Mouse (Mus musculus): ENCODE data around the gene Herc2. TPM values are rescaled to one million over a fixed set of nuclear protein-coding genes. Genes with fewer than 3 reads are reported as not detected.

The Herc2 gene
- polyA plus RNA-seq, 1 experiment from 2014 or later: 19.8 TPM

- DNase-seq (ENCODE audit: extremely low spot score, low spot score): no peak
- Histone ChIP-seq H3K9me3 (no peaks in the 10 kb centered on the region), H3K4me3 (no peak overlapping the region), H3K27ac (no peak overlapping the region), H3K4me1 (no peaks in the 10 kb centered on the region), H3K27me3 (ENCODE audit: poor library complexity, severe bottlenecking) (no peaks in the 10 kb centered on the region), H3K36me3 (replicated peaks) (peaks cover 78% of the 10 kb centered on the region)
- 96% methylated on average over 5 of the region's 5 CpGs for WGBS
These were observed 41.4 kb downstream of the Herc2 start for GRCm38 (mm10) chr7:56091445-56091844.

- no peak overlapping the region for H3K4me3 ChIP-seq
- H3K9me3 ChIP-seq: no peaks in the 10 kb centered on the region
- 84% methylated on average over 5 of the region's 5 CpGs for WGBS
- H3K4me1 ChIP-seq: no peaks in the 10 kb centered on the region
- no peak for DNase-seq (ENCODE audit: extremely low spot score, low spot score)
- no peaks in the 10 kb centered on the region for H3K27me3 ChIP-seq (ENCODE audit: poor library complexity, severe bottlenecking)
- H3K36me3 ChIP-seq (replicated peaks): peaks cover 82% of the 10 kb centered on the region
- H3K27ac ChIP-seq: no peak overlapping the region
These were observed 52.4 kb downstream of the Herc2 start for GRCm38 (mm10) chr7:56102293-56102847.

DNA sequence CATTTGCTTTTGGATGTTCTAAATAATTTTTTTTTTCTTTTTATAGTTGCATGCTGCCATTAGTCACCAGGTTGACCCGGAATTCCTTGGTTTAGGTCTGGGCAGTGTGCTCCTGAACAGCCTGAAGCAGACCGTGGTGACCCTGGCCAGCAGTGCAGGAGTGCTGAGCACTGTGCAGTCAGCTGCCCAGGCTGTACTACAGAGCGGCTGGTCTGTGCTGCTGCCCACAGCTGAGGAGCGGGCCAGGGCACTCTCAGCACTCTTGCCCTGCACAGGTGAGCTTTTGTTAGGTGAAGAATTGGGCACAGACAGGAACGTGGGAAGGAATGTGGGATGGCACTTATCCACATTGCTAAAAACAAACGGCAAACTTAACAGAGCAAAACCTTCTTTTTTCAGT is 63.0 kb downstream of the Herc2 start:
- no peak overlapping the region for H3K4me3 ChIP-seq
- no peaks in the 10 kb centered on the region for H3K4me1 ChIP-seq
- H3K27ac ChIP-seq: no peak overlapping the region
- H3K36me3 ChIP-seq (replicated peaks): peaks cover 70% of the 10 kb centered on the region
- H3K27me3 ChIP-seq (ENCODE audit: poor library complexity, severe bottlenecking): no peaks in the 10 kb centered on the region
- DNase-seq (ENCODE audit: extremely low spot score, low spot score): no peak
- no peaks in the 10 kb centered on the region for H3K9me3 ChIP-seq
- WGBS: 92% methylated on average over 6 of the region's 6 CpGs

DNA sequence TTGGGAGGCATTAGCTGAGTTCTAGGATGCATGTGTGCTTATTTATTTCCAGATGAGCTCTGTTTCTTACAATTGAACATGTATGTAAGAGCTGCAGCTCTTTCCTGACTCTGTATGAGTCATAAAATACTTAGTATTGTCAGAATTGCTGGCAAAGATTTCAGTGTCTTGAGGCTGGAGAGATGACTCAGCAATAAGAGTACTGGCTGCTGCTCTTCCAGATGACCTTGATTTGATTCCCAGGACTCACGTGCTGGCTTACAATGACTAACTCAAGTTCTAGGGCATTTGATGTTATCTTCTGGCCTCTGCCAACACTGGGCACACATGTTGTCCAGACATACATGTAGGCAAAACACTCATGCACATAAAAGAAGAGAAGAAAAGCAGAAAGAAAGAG is 64.2 kb downstream of the Herc2 start:
- no peaks in the 10 kb centered on the region for H3K27me3 ChIP-seq (ENCODE audit: poor library complexity, severe bottlenecking)
- H3K4me3 ChIP-seq: no peak overlapping the region
- H3K27ac ChIP-seq: no peak overlapping the region
- DNase-seq (ENCODE audit: extremely low spot score, low spot score): no peak
- no peaks in the 10 kb centered on the region for H3K9me3 ChIP-seq
- H3K36me3 ChIP-seq (replicated peaks): peaks cover 59% of the 10 kb centered on the region
- WGBS: 91% methylated on average over 1 of the region's 1 CpGs
- no peaks in the 10 kb centered on the region for H3K4me1 ChIP-seq

GRCm38 (mm10) chr7:56120968-56121367 is 71.0 kb downstream of the Herc2 start:
- no peak for DNase-seq (ENCODE audit: extremely low spot score, low spot score)

DNA sequence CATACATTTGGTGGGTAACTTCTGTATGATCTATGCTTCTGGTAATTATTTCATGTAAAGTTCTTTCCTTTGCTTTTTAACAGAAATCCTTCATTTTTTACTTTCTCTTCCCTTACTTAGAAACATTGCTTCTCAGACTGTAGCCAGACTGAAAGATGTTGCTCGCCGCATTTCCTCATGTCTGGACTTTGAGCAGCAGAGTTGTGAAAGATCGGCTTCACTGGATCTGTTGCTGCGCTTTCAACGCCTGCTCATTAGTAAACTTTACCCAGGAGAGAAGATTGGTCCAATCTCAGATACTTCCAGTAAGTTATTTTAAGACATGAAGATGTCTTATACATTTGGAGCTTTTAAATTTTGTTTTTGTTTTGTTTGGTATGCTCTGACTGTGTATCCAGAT is 71.4 kb downstream of the Herc2 start:
- 97% methylated on average over 5 of the region's 5 CpGs for WGBS
- peaks cover 49% of the 10 kb centered on the region for H3K36me3 ChIP-seq (replicated peaks)

More at GRCm38 (mm10) chr7:56120968-56121367, 71.0 kb downstream of the Herc2 start:
- Histone ChIP-seq H3K4me1 (no peaks in the 10 kb centered on the region), H3K36me3 (replicated peaks) (peaks cover 49% of the 10 kb centered on the region), H3K27ac (no peak overlapping the region), H3K4me3 (no peak overlapping the region), H3K27me3 (ENCODE audit: poor library complexity, severe bottlenecking) (no peaks in the 10 kb centered on the region), H3K9me3 (no peaks in the 10 kb centered on the region)
- WGBS: 89% methylated on average over 7 of the region's 7 CpGs

DNA sequence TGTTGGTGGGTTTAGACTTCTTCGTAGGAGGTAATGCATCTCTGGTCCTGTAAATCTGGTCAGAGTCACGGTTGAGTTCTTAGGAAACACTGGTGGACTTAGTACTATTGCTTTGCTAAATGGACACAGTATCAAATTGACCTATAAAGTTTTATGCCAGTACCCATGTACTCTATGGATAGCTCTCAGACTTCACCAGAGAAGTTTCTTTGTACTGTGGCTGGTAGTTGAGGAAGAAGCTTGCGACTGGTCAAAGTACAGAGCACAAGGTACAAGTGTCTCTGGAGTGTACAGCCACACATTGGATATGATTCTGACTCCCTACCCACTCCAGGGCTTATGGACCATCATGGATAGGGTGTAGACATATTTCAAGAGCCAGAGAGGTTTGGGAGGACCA is 78.1 kb downstream of the Herc2 start:
- no peak overlapping the region for H3K27ac ChIP-seq
- no peaks in the 10 kb centered on the region for H3K9me3 ChIP-seq
- no peak overlapping the region for H3K4me3 ChIP-seq
- DNase-seq (ENCODE audit: extremely low spot score, low spot score): no peak
- no peaks in the 10 kb centered on the region for H3K27me3 ChIP-seq (ENCODE audit: poor library complexity, severe bottlenecking)
- H3K4me1 ChIP-seq: no peaks in the 10 kb centered on the region
- peaks cover 62% of the 10 kb centered on the region for H3K36me3 ChIP-seq (replicated peaks)
- WGBS: 98% methylated on average over 3 of the region's 3 CpGs

More for the DNA sequence above, 71.4 kb downstream of the Herc2 start:
- no peak for DNase-seq (ENCODE audit: extremely low spot score, low spot score)
- no peaks in the 10 kb centered on the region for H3K27me3 ChIP-seq (ENCODE audit: poor library complexity, severe bottlenecking)
- no peak overlapping the region for H3K4me3 ChIP-seq
- H3K9me3 ChIP-seq: no peaks in the 10 kb centered on the region
- no peaks in the 10 kb centered on the region for H3K4me1 ChIP-seq
- H3K27ac ChIP-seq: no peak overlapping the region

DNA sequence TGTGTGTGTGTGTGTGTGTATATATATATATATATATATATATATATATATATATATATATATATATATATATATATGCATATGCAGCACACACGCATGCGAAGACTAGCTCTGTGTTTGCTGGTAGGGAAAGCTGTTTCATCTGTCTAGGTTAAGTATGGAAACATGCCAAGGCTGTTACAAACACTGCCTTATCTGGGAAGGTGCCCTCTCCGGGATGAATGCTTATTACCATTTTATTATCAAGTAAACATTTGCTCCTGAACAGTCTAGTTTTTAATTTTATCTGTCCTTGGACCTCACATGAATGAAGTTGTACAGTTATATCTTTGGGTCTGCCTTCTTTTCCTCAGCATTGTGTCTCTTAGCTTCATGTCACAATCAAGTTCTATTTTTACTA is 79.6 kb downstream of the Herc2 start:
- no peak overlapping the region for H3K27ac ChIP-seq
- H3K9me3 ChIP-seq: no peaks in the 10 kb centered on the region
- DNase-seq (ENCODE audit: extremely low spot score, low spot score): no peak
- 95% methylated on average over 3 of the region's 3 CpGs for WGBS
- H3K27me3 ChIP-seq (ENCODE audit: poor library complexity, severe bottlenecking): no peaks in the 10 kb centered on the region
- H3K4me3 ChIP-seq: no peak overlapping the region
- no peaks in the 10 kb centered on the region for H3K4me1 ChIP-seq
- peaks cover 64% of the 10 kb centered on the region for H3K36me3 ChIP-seq (replicated peaks)

DNA sequence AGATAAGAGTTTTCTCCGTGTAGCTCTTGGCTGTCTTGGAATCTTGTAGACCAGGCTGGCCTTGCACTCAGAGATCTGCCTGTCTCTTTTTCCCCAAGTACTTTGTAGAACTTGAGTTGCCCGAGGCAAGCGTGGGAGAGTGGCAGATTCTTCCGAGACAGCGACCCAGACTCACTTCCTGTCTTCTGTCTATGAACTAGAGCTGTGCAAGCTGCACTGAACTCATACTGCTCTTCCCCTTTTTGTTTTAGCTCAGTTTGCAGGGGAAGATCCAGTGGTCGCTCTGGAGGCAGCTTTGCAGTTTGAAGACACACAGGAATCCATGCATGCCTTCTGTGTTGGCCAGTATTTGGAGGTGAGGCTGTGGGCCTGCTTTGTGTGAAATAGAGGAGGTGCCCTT is 81.6 kb downstream of the Herc2 start:
- Histone ChIP-seq H3K27me3 (ENCODE audit: poor library complexity, severe bottlenecking) (no peaks in the 10 kb centered on the region), H3K4me3 (no peak overlapping the region), H3K27ac (no peak overlapping the region), H3K36me3 (replicated peaks) (peaks cover 66% of the 10 kb centered on the region), H3K4me1 (no peaks in the 10 kb centered on the region), H3K9me3 (no peaks in the 10 kb centered on the region)
- WGBS: 85% methylated on average over 6 of the region's 6 CpGs
- DNase-seq (ENCODE audit: extremely low spot score, low spot score): no peak

GRCm38 (mm10) chr7:56138706-56139105 is 88.7 kb downstream of the Herc2 start:
- DNase-seq (ENCODE audit: extremely low spot score, low spot score): no peak
- H3K9me3 ChIP-seq: no peaks in the 10 kb centered on the region
- WGBS: 96% methylated on average over 7 of the region's 7 CpGs
- H3K4me1 ChIP-seq: no peaks in the 10 kb centered on the region
- H3K36me3 ChIP-seq (replicated peaks): peaks cover 69% of the 10 kb centered on the region
- H3K27ac ChIP-seq: no peak overlapping the region
- H3K27me3 ChIP-seq (ENCODE audit: poor library complexity, severe bottlenecking): no peaks in the 10 kb centered on the region
- H3K4me3 ChIP-seq: no peak overlapping the region

DNA sequence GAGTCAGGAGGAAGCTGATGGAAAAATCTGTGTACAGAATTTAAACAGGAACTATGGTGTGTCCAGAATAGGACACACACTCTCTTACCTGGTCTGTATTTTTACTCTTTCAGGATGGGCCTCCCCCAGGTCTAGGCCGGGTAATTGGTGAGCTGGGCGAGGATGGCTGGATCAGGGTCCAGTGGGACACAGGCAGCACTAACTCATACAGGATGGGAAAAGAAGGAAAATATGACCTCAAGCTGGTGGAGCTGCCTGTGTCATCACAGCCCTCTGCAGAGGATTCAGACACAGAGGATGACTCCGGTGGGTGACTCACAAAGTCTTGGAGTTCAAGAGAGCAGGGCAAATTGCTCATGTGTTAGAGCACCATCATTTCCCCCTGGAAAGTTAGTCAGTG is 96.4 kb downstream of the Herc2 start:
- no peak for DNase-seq (ENCODE audit: extremely low spot score, low spot score)
- peaks cover 59% of the 10 kb centered on the region for H3K36me3 ChIP-seq (replicated peaks)
- H3K27ac ChIP-seq: no peak overlapping the region
- 89% methylated on average over 3 of the region's 3 CpGs for WGBS
- H3K4me1 ChIP-seq: no peaks in the 10 kb centered on the region
- H3K9me3 ChIP-seq: no peaks in the 10 kb centered on the region
- H3K4me3 ChIP-seq: no peak overlapping the region
- H3K27me3 ChIP-seq (ENCODE audit: poor library complexity, severe bottlenecking): no peaks in the 10 kb centered on the region

DNA sequence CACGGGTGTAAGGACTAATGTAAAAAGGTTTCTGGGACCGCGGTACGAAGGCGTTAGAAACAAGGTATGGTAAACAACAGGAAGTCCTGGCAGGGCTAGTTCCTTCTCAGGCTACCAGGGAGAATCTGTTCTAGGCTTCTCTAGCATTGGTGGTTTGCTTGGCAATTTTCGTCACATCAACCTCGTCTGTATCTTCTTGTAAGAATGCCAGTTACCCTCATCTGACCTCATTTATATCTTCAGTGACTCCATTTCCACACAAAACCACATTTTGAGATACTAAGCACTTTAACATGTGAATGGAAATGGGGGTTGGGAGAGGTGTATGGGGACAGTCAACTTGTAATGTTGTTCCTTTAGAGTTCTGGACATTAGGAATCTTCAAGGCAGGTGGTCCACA is 98.9 kb downstream of the Herc2 start:
- Histone ChIP-seq H3K27me3 (ENCODE audit: poor library complexity, severe bottlenecking) (no peaks in the 10 kb centered on the region), H3K9me3 (no peaks in the 10 kb centered on the region), H3K27ac (no peak overlapping the region), H3K4me3 (no peak overlapping the region), H3K36me3 (replicated peaks) (peaks cover 66% of the 10 kb centered on the region), H3K4me1 (no peaks in the 10 kb centered on the region)
- 95% methylated on average over 7 of the region's 7 CpGs for WGBS
- DNase-seq (ENCODE audit: extremely low spot score, low spot score): no peak

DNA sequence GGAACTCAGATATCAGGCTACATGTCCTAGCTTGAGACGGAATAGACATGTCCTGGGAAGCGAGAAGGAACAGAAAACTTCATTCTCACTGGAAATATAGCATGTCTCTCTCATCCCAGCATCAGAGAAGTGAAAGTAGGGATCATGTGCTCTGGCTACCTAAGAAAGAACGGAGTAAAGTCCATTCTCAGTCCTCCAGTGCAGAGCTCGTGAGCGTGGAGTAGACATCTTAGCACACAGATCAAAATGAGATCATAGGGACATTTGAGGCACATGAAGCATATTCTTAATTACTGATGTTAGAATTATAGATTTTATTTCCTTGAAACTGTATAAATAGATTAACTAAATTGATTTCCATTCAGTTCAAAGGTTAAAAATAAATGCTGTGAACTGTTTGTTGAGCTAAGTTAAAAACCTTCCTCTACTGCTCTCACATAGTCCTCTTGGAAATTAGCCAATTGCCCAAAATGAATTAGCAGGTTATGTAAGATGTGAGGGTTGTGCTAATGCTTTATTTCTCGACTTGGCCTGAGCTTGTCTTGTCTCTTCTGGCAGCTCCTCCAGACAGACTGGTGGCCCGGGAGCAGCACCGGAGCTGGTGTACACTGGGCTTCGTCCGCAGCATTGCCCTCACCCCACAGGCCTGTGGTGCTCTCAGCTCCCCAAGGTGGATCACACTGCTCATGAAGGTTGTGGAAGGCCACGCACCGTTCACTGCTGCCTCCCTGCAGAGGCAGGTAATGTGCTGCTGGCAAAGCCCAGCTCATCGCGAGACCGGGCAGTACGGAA is 102.1 kb downstream of the Herc2 start:
- Histone ChIP-seq H3K27me3 (ENCODE audit: poor library complexity, severe bottlenecking) (no peaks in the 10 kb centered on the region), H3K27ac (no peak overlapping the region), H3K36me3 (replicated peaks) (peaks cover 72% of the 10 kb centered on the region), H3K4me3 (no peak overlapping the region), H3K4me1 (no peaks in the 10 kb centered on the region), H3K9me3 (no peaks in the 10 kb centered on the region)
- DNase-seq (ENCODE audit: extremely low spot score, low spot score): no peak
- WGBS: 93% methylated on average over 16 of the region's 16 CpGs
